Mouse (Mus musculus) forebrain, embryonic 11.5 days (tissue): ENCODE data around the gene Timd4. TPM values are rescaled to one million over a fixed set of nuclear protein-coding genes. Genes with fewer than 3 reads are reported as not detected.

ENCODE experiments used
- ATAC-seq: fragments of 200-750 bp; cut with Nextera tagmentation; replicated peaks from 2 replicates; pipeline ENCODE4 v1.8.0; 2017; ENCODE audit warnings: moderate TSS enrichment; ENCODE audit not compliant: low FRiP score
- DNase-seq: peaks from one replicate; pipeline ENCODE4 v3.0.0-alpha.2; 2017; ENCODE audit warnings: low spot score
- H3K27ac ChIP-seq: fragments of 300-500 bp; sonication (generic); 2 replicates; pipeline ENCODE4 v1.5.1; 2014; ENCODE audit warnings: low read depth, low read length
- H3K27me3 ChIP-seq: fragments of 300-500 bp; sonication (generic); 2 replicates; pipeline ENCODE4 v1.6.1; 2014; ENCODE audit warnings: mild to moderate bottlenecking, low read length, mixed read lengths; ENCODE audit not compliant: control insufficient read depth, insufficient read depth
- H3K36me3 ChIP-seq: fragments of 300-500 bp; sonication (generic); 2 replicates; pipeline ENCODE4 v1.6.1; 2014; ENCODE audit warnings: mild to moderate bottlenecking, low read length, moderate library complexity, mixed read lengths; ENCODE audit not compliant: control insufficient read depth, insufficient read depth
- H3K4me1 ChIP-seq: fragments of 300-500 bp; sonication (generic); replicated peaks from 2 replicates; pipeline ENCODE4 v1.6.1; 2014; ENCODE audit warnings: low read length, mixed read lengths; ENCODE audit not compliant: control insufficient read depth, insufficient read depth
- H3K4me2 ChIP-seq: fragments of 300-500 bp; sonication (generic); 2 replicates; pipeline ENCODE4 v1.6.1; 2014; ENCODE audit warnings: low read depth, mild to moderate bottlenecking, low read length, moderate library complexity, mixed read lengths; ENCODE audit not compliant: severe bottlenecking
- H3K4me3 ChIP-seq: fragments of 300-500 bp; sonication (generic); 2 replicates; pipeline ENCODE4 v1.5.1; 2014; ENCODE audit warnings: low read depth, low read length
- H3K9ac ChIP-seq: fragments of 300-500 bp; sonication (generic); 2 replicates; pipeline ENCODE4 v1.6.1; 2014; ENCODE audit warnings: low read length
- H3K9me3 ChIP-seq: fragments of 300-500 bp; sonication (generic); 2 replicates; pipeline ENCODE4 v1.6.1; 2016; ENCODE audit warnings: low read length, mixed read lengths; ENCODE audit not compliant: control insufficient read depth
- WGBS: fragments of 180-500 bp; shearing (Covaris S2); extraction: QIAGEN DNeasy Blood & Tissue Kit; methylation state at CpG from one replicate; pipeline ENCODE4 v1.1.7; 2014; 5-methylcytosine and 5-hydroxymethylcytosine counted together
- polyA plus RNA-seq: library from polyadenylated mRNA; unstranded; fragments of >200 nt; fragmentation: Nextera tagmentation; extraction: Ambion mirVana; gene quantifications from 2 replicates; pipeline ENCODE4 v1.2.1, GENCODE M21; 2014

Gene Timd4
- polyA plus RNA-seq, 1 experiment from 2014 or later = not detected

- Histone ChIP-seq H3K4me3 (no peak overlapping the region), H3K27ac (no peak overlapping the region)
Measured at GRCm38 (mm10) chr11:46846661-46847060, 36.1 kb downstream of the Timd4 start.

GRCm38 (mm10) chr11:46847827-46848220, 37.2 kb downstream of the Timd4 start:
- Histone ChIP-seq H3K4me2 (no peak overlapping the region), H3K27me3 (no peaks in the 10 kb centered on the region), H3K36me3 (no peaks in the 10 kb centered on the region), H3K27ac (no peak overlapping the region), H3K9ac (no peak overlapping the region), H3K9me3 (no peaks in the 10 kb centered on the region), H3K4me3 (no peak overlapping the region), H3K4me1 (no peaks in the 10 kb centered on the region)
- DNase-seq = no peak
- WGBS = 36% methylated on average over 3 of the region's 3 CpGs
- ATAC-seq = peak; percentile 11; the same call in 1 of the 2 replicates

More at GRCm38 (mm10) chr11:46846661-46847060, 36.1 kb downstream of the Timd4 start:
- H3K9me3 ChIP-seq = no peaks in the 10 kb centered on the region
- H3K4me1 ChIP-seq = no peaks in the 10 kb centered on the region
- no peak for ATAC-seq
- 53% methylated on average over 1 of the region's 1 CpGs for WGBS
- no peak overlapping the region for H3K4me2 ChIP-seq
- no peak for DNase-seq
- H3K36me3 ChIP-seq = no peaks in the 10 kb centered on the region
- H3K27me3 ChIP-seq = no peaks in the 10 kb centered on the region
- H3K9ac ChIP-seq = no peak overlapping the region

GRCm38 (mm10) chr11:46848221-46848971, 37.8 kb downstream of the Timd4 start:
- no peak for DNase-seq
- WGBS = 34% methylated on average over 8 of the region's 8 CpGs
- H3K27ac ChIP-seq = no peak overlapping the region

GRCm38 (mm10) chr11:46864809-46865208, 54.2 kb downstream of the Timd4 start:
- no peak for DNase-seq
- Histone ChIP-seq H3K27ac (no peak overlapping the region), H3K36me3 (no peaks in the 10 kb centered on the region), H3K9me3 (no peaks in the 10 kb centered on the region), H3K9ac (no peak overlapping the region), H3K4me2 (no peak overlapping the region), H3K4me3 (no peak overlapping the region), H3K4me1 (no peaks in the 10 kb centered on the region), H3K27me3 (no peaks in the 10 kb centered on the region)
- no peak; the same call in 1 of the 2 replicates for ATAC-seq
- 84% methylated on average over 1 of the region's 1 CpGs for WGBS

More at GRCm38 (mm10) chr11:46848221-46848971, 37.8 kb downstream of the Timd4 start:
- Histone ChIP-seq H3K4me3 (no peak overlapping the region), H3K36me3 (no peaks in the 10 kb centered on the region), H3K27me3 (no peaks in the 10 kb centered on the region), H3K9me3 (no peaks in the 10 kb centered on the region), H3K9ac (no peak overlapping the region), H3K4me1 (no peaks in the 10 kb centered on the region), H3K4me2 (no peak overlapping the region)
- peak; percentile 71 for ATAC-seq

GRCm38 (mm10) chr11:46868594-46868993, 58.0 kb downstream of the Timd4 start:
- H3K27me3 ChIP-seq = no peaks in the 10 kb centered on the region
- ATAC-seq = no peak
- no peaks in the 10 kb centered on the region for H3K4me1 ChIP-seq
- H3K4me2 ChIP-seq = no peak overlapping the region
- DNase-seq = no peak
- no peaks in the 10 kb centered on the region for H3K36me3 ChIP-seq
- H3K9ac ChIP-seq = no peak overlapping the region
- 79% methylated on average over 7 of the region's 7 CpGs for WGBS
- H3K9me3 ChIP-seq = no peaks in the 10 kb centered on the region
- no peak overlapping the region for H3K27ac ChIP-seq
- no peak overlapping the region for H3K4me3 ChIP-seq

GRCm38 (mm10) chr11:46875774-46876173, 65.2 kb downstream of the Timd4 start:
- Histone ChIP-seq H3K9me3 (no peaks in the 10 kb centered on the region), H3K4me2 (no peak overlapping the region), H3K4me1 (no peaks in the 10 kb centered on the region), H3K4me3 (no peak overlapping the region), H3K9ac (no peak overlapping the region), H3K27ac (no peak overlapping the region), H3K36me3 (no peaks in the 10 kb centered on the region), H3K27me3 (no peaks in the 10 kb centered on the region)
- WGBS = 83% methylated on average over 1 of the region's 1 CpGs
- ATAC-seq = no peak
- no peak for DNase-seq

- Histone ChIP-seq H3K27me3 (no peaks in the 10 kb centered on the region), H3K36me3 (no peaks in the 10 kb centered on the region), H3K4me3 (no peak overlapping the region), H3K4me1 (no peaks in the 10 kb centered on the region), H3K9me3 (no peaks in the 10 kb centered on the region), H3K27ac (no peak overlapping the region), H3K9ac (no peak overlapping the region), H3K4me2 (no peak overlapping the region)
- ATAC-seq (no peak), DNase-seq (no peak)
- 93% methylated on average over 2 of the region's 2 CpGs for WGBS
Measured at GRCm38 (mm10) chr11:46882456-46882855, 71.9 kb downstream of the Timd4 start.

- H3K27me3 ChIP-seq = no peaks in the 10 kb centered on the region
- ATAC-seq (no peak), DNase-seq (no peak)
- no peak overlapping the region for H3K27ac ChIP-seq
- H3K9ac ChIP-seq = no peak overlapping the region
- no peak overlapping the region for H3K4me2 ChIP-seq
- H3K4me1 ChIP-seq = no peaks in the 10 kb centered on the region
- H3K9me3 ChIP-seq = no peaks in the 10 kb centered on the region
- WGBS = 86% methylated on average over 3 of the region's 3 CpGs
- no peaks in the 10 kb centered on the region for H3K36me3 ChIP-seq
- H3K4me3 ChIP-seq = no peak overlapping the region
Measured at GRCm38 (mm10) chr11:46889093-46889492, 78.5 kb downstream of the Timd4 start.
